Mouse (Mus musculus) inflammation-experienced regulatory T-cells, adult 6 months (primary cell): ENCODE measurements around the gene Vwa3b. TPM values are rescaled to one million over a fixed set of nuclear protein-coding genes. Genes with fewer than 3 reads are reported as not detected.

Source experiments
- polyA plus RNA-seq, 3 experiments: library from polyadenylated mRNA; unstranded; fragments of 100-300 nt; shearing (Covaris generic); gene quantifications; one replicate each; pipeline ENCODE4 v1.2.1; 2017

The Vwa3b gene
- polyA plus RNA-seq, 3 experiments from 2014 or later: 1.2 to 2.8 (median 1.8) TPM

Other genes with a start within 250 kb of the Vwa3b start
- 10 to 100 TPM in 2 of 3 experiments, 1 to 10 TPM in 1; 7.5 to 15.1 (median 13.0) TPM for gene Tmem131, start 82.9 kb upstream of the Vwa3b start, polyA plus RNA-seq
- gene Cnga3, start 187.8 kb downstream of the Vwa3b start, polyA plus RNA-seq: not detected